Mouse (Mus musculus): ENCODE data around the gene 1700029H14Rik.

Gene 1700029H14Rik

DNA sequence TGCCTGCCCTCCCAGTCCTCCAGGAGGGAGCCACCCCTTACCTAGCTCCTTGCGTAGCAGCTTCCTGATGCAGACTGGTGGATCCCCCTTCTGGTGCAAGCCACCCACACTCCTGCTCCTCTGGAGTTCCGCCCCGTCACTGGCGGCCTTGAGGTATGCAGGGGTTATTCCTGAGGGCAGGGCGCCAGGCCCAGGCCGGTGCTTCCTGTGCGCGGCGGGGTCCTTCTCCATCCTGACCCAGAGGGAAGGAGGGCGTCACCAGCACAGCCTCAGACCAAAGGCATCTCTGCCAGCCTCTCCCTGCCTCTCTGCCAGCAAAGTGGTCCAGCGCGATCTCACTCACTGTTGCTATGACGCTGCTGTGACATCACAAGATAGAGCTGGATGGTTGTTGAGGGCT is at the start of gene 1700029H14Rik:
Gene 1700029H14Rik (minus strand): TSS at position 344 of the 400 bp plus-strand sequence.
- peak; percentile 39 for DNase-seq (ENCODE audit: low spot score)

- no peak for DNase-seq (ENCODE audit: low spot score)
Measured at GRCm38 (mm10) chr8:13611702-13612101, 49.4 kb upstream of the 1700029H14Rik start.

- DNase-seq (ENCODE audit: low spot score), result no peak
Measured at GRCm38 (mm10) chr8:13609971-13610370, 47.7 kb upstream of the 1700029H14Rik start.

GRCm38 (mm10) chr8:13608946-13609345 is 46.7 kb upstream of the 1700029H14Rik start:
- DNase-seq (ENCODE audit: low spot score), result no peak

- no peak for DNase-seq (ENCODE audit: low spot score)
Measured at GRCm38 (mm10) chr8:13605920-13606480, 43.7 kb upstream of the 1700029H14Rik start.

GRCm38 (mm10) chr8:13602621-13603020 is 40.4 kb upstream of the 1700029H14Rik start:
- DNase-seq (ENCODE audit: low spot score), result peak; percentile 70

DNA sequence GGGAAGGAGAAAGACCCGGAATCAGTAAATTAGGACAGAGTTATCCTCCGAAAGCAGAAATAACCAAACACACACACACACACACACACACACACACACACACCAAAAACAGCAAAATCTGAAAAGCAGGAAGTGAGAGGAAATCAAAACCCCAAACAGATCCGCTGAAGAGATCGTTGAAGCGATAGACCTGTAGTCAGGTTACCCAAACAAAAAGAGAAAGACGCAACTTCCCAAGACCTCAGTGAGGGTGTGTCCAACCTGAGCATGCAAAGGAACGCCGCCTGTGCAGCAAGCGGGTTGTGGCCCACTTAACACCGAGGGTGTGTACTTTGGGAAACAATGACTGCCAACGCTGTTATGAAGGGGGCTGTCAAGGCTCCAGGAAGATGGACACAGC is 38.9 kb upstream of the 1700029H14Rik start:
- DNase-seq (ENCODE audit: low spot score), result no peak

DNA sequence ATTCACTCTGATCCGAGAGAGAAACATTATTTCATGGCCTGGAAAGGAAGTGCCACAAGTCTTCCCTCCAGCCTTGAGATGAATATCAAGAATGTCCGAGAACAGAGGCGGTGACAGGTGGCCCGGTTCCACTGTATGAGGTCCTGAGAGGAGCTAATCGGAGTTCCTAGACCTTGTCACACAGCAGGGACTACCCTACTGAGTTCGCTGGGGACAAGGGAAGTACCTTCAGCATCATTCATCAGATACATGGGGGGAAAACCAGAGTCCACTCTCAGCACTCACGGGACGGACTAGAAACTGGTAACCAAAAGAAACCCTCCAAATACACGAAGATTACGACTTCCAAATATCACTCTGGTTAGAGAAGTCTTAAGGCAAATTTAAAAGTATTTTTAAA is 38.5 kb upstream of the 1700029H14Rik start:
- no peak for DNase-seq (ENCODE audit: low spot score)

GRCm38 (mm10) chr8:13600204-13600603 is 37.9 kb upstream of the 1700029H14Rik start:
- no peak for DNase-seq (ENCODE audit: low spot score)

- no peak for DNase-seq (ENCODE audit: low spot score)
Measured at GRCm38 (mm10) chr8:13597777-13598176, 35.5 kb upstream of the 1700029H14Rik start.

GRCm38 (mm10) chr8:13595861-13596260 is 33.6 kb upstream of the 1700029H14Rik start:
- no peak for DNase-seq (ENCODE audit: low spot score)

DNA sequence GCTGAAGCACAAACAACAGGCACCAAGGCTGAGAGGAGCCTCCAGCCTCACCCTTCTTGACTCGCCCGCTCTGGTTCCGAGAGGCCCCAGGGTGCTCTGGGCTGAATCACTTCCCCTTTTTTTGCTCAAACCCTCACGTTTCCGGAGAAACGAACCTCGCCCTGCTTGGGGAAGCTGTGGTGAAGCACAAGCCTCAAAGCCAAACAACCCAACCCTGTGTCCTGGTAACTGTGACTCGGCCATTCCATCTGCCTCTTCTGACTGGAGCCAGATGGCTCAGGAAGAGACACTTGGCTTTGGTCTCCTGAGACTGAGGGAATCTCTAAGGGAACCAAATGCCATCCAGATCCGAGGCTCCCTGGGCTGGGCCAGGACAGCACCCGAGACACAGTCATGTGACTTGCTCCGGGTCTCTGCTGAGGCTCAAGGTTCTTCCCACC is 32.6 kb upstream of the 1700029H14Rik start:
- no peak for DNase-seq (ENCODE audit: low spot score)

GRCm38 (mm10) chr8:13593340-13593739 is 31.1 kb upstream of the 1700029H14Rik start:
- no peak for DNase-seq (ENCODE audit: low spot score)

DNA sequence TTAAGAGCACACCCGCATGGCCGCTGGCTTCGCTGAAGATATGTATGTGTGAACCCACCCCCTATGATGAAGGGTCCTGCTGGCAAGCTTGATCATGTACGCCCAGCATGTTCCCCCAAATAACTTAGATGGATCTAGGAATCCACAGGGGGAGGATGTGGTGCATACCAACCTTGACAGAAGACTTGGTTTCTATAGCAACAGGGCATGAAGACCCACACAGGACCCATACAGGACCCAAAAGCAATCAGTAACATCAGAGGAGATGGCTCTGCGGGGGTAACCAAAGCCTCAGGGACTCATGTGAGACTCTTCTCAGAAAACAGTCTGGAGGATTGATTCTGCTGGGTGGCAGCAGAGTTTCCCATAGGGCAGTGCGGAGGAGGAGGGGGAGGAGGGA is 29.0 kb upstream of the 1700029H14Rik start:
- DNase-seq (ENCODE audit: low spot score), result no peak

GRCm38 (mm10) chr8:13589071-13589470 is 26.8 kb upstream of the 1700029H14Rik start:
- DNase-seq (ENCODE audit: low spot score), result no peak

DNA sequence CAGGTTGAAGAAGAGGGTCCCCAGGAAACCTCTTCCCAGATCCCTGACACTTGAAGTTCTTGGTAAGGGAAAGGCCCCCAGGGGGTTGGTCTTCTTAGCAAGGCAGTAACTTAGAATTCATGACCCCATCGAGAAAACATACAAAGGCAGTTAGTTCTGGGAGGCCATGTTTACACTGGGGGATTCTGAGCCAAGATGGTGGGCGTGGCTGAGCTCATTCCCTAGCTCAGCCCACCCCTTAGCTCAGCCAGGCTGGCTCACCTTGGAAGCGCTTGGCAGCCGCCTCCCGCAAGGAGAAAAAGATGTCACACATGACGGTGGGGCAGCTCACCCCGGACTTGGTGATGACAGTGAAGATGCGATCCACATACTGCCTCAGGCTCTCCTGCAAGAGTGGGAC is 22.4 kb upstream of the 1700029H14Rik start:
- DNase-seq (ENCODE audit: low spot score), result no peak

DNA sequence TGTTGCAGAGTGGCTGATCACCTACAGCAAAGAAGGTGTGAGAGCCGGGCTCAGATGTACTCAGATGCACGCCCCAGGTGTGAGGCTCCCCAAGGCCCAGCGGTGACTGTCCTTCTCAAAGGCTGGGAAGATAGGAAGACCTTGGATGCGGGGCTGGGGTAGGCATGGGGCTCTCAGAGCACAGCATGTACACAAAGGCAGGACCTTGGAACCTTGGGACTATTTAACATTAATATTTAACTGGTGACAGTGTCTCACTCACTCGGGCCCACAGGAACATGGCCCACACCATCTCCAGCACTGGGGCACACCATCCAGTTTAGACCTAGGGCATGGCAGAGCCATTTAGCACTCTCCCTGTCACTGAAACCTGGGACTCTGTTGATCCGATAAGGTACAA is 15.6 kb upstream of the 1700029H14Rik start:
- no peak for DNase-seq (ENCODE audit: low spot score)

GRCm38 (mm10) chr8:13571999-13572398 is 9.7 kb upstream of the 1700029H14Rik start:
- DNase-seq (ENCODE audit: low spot score), result no peak

- no peak for DNase-seq (ENCODE audit: low spot score)
Measured at GRCm38 (mm10) chr8:13557526-13557925, 4.7 kb downstream of the 1700029H14Rik start.

DNA sequence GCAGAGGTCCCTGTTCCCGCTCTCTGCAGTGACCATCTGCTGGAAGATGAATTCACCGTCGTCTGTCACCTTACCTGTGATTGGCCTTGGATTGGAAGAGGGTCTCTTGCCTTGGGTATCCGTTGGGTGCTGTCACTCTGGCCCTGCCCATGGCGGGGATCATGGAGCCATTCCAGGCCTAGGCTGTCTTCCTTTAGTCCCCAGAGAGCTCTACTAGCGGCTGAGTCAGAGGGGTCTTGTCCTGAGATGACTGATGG is 10.8 kb downstream of the 1700029H14Rik start:
- no peak for DNase-seq (ENCODE audit: low spot score)

DNA sequence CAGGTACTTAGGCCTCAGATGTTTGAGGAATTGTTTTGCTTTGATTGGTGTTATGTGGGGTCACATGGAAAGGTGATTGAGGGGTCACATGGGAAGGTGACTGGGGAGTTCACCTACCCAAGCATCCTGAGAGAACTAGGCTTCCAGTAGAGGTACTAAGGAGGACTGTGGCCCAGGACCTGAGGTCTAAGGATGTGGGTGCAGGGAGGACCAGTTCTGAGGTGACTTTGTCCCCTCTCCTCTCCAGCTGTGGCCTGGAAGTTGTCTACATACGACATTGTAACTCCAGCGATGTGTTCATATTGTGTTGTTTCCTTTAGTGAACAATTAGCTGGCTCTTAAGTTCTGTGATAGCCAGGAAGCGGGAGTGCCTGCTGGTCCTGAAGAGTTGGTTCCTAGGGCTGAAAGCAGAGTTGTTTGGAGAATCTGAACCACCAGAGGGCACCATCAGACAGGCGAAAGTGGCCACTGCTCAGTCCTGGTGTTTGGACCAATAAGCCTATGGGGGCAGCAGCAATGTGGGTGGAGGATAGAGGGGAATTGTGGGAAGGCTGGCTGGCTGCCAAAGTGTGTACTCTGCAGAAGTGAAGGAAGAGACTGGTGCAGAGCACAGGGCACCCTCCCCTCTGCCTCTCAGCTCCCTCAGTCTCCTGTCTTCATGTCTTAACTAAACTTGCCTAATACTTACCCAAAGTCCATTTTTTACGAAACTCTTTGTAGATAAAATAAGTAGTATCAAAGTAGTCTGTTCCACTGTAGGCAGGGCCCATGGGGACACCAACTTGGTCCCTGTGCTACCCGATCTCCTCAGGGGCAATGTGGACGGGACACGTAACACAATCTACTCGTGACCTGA is 11.3 kb downstream of the 1700029H14Rik start:
- peak; percentile 88 for DNase-seq (ENCODE audit: low spot score)

DNA sequence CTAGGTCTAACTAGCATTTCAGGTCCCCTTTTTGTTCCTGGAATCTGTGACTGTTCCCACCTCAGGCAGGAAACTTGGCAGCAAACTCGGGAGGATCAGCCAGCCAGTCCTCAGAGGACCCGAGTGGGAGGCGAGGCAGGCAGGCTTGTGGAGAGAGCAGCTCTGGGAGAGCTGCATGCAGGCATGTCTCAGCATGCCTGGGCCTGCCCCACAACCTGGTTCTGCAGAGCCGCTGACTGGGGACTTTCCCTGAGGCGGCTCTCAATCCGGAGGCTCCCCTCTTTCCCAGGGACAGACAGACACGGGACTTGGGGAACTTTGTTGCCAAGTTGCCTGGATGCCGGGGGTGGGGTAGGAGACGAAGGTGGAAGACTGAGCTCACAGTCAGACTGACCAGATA is 13.4 kb downstream of the 1700029H14Rik start:
- no peak for DNase-seq (ENCODE audit: low spot score)

GRCm38 (mm10) chr8:13548235-13548634 is 14.0 kb downstream of the 1700029H14Rik start:
- DNase-seq (ENCODE audit: low spot score), result peak; percentile 20

- DNase-seq (ENCODE audit: low spot score), result no peak
Measured at GRCm38 (mm10) chr8:13546421-13546820, 15.8 kb downstream of the 1700029H14Rik start.
